Mouse (Mus musculus): ENCODE measurements around the gene Nanos1.

DNA sequence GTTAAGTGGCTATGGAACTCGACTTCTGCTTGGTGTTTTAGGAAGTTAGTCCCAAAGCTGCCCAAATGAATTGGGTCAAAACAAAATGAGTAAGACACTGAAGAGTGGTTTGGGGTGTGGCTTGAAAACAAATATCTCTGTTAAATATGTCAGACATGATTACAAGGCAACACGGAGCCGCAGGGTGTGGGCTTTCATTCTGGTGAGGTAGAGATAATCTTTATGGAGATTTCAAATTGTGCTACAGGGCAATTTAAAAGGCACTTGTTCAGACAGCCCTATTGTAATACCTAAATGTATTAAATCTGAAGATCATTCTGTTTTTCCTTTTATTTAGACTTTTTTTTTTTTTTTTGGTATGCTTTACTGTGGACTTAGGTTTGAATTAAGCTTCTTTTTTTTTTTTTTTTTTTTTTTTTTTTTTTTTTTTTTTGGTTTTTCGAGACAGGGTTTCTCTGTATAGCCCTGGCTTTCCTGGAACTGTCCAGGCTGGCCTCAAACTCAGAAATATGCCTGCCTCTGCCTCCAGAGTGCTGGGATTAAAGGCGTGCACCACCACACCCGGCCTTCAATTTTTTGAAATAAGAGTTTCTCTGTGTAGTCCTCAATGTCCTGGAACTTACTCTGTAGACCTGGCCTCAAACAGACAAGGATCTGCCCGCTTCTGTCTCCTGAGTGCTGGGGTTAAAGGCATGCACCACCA lies 44.2 kb downstream of the Nanos1 start:
- TF ChIP-seq CTCF (IDR thresholded peaks at IDR 0.05 in 2 of 3, conservative IDR thresholded peaks at IDR 0.05 in 1 of 3; ENCODE audit: control insufficient read depth in 1 of 3, insufficient read depth in 1 of 3, low read depth in 2 of 3, low read length in 3 of 3, poor library complexity in 1 of 3, severe bottlenecking in 1 of 3) (no peak), GATA1 (IDR thresholded peaks at IDR 0.05; ENCODE audit: low read depth, low read length) (peak; percentile 99), CHD1 (IDR thresholded peaks at IDR 0.05; ENCODE audit: low read depth, low read length) (no peak), ZC3H11A (IDR thresholded peaks at IDR 0.05; ENCODE audit: low read depth, low read length) (no peak), TAL1 (IDR thresholded peaks at IDR 0.05; ENCODE audit: low read length) (peak; percentile 96), EP300 (IDR thresholded peaks at IDR 0.05; ENCODE audit: low read depth in 1 of 2, low read length in 2 of 2) (peak; percentile 99), E2F4 (IDR thresholded peaks at IDR 0.05; ENCODE audit: borderline replicate concordance, low read depth, low read length) (no peak)
